Mouse (Mus musculus) spleen, adult 2 months (tissue): ENCODE measurements around the gene Gm4969.

ENCODE experiments used
- CTCF ChIP-seq: fragments of 200-500 bp; IDR thresholded peaks from 2 replicates; pipeline ENCODE4 v1.5.1; 2011; ENCODE audit warnings: mild to moderate bottlenecking, inconsistent platforms; ENCODE audit not compliant: insufficient read depth, insufficient read length, insufficient replicate concordance; ENCODE audit errors: extremely low read depth
- POLR2A ChIP-seq: fragments of 200-500 bp; IDR thresholded peaks from 2 replicates; pipeline ENCODE4 v1.6.1; 2011; ENCODE audit warnings: low read depth, low read length, inconsistent platforms

- no peak for TF ChIP-seq POLR2A
- peak; percentile 23; the same call in 1 of the 2 replicates for TF ChIP-seq CTCF
Measured at GRCm38 (mm10) chr7:19069500-19069899, 48.7 kb downstream of the Gm4969 start.
